Mouse (Mus musculus) bone marrow macrophage, adult 2 months (primary cell): ENCODE measurements around the gene St6galnac5.

Experiments
- CTCF ChIP-seq: IDR thresholded peaks from 2 replicates; pipeline ENCODE4 v1.5.1; 2012; ENCODE audit warnings: low read depth, mild to moderate bottlenecking, low read length, moderate library complexity
- POLR2A ChIP-seq: IDR thresholded peaks from 2 replicates; pipeline ENCODE4 v1.6.1; 2012; ENCODE audit warnings: mild to moderate bottlenecking, low read depth, low read length, borderline replicate concordance

GRCm38 (mm10) chr3:152956771-152957170 lies 25.3 kb downstream of the St6galnac5 start:
- TF ChIP-seq CTCF (no peak), POLR2A (no peak)
